Mouse (Mus musculus): Measurements from ENCODE around the gene Tmem47.

DNA sequence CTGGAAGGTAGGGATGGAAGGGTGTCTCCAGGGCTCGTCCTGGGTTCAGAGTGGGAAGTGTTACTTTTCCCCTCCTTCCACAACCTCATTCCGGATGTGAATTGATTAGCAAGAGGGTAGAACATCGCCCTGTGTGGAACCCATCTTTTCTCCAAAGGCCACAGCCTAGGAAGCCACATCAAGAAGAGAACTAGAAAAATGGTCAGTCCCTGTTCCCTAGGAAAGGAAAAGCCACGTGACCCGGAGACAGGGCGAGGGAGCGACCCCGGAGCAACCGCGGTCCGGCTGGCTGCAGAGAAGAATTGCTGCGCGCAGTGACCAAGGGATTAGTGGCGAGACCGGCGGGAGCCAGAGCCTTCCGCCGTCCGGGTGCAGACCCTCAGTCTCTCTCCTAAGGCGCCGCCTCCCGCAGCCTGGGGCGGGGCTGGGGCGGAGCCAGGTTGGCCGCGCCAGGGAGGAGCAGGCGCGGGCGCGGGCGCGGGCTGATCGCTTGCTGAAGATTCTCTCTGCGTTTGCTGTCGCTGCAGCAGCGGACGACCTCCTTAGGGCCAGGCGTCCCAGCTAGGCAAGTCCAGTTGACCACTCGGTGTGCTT, at the start of gene Tmem47:
- TF ChIP-seq EP300 (IDR thresholded peaks at IDR 0.05; ENCODE audit: low read length) (no peak), UBTF (IDR thresholded peaks at IDR 0.05; ENCODE audit: low read depth, low read length) (no peak), CTCF (conservative IDR thresholded peaks at IDR 0.05 in 1 of 2, IDR thresholded peaks at IDR 0.05 in 1 of 2; ENCODE audit: low read depth in 2 of 2, low read length in 2 of 2) (no peak), ZC3H11A (IDR thresholded peaks at IDR 0.05; ENCODE audit: low read depth, low read length) (no peak), MXI1 (IDR thresholded peaks at IDR 0.05; ENCODE audit: low read depth, low read length) (no peak), HCFC1 (IDR thresholded peaks at IDR 0.05; ENCODE audit: low read depth, low read length) (no peak)

Data from CH12.LX (cell line).